Mouse (Mus musculus) frontal cortex, postnatal 25 days (tissue): ENCODE measurements around the gene Tns3.

ENCODE experiments used
- DNase-seq, 2 experiments: peaks; one replicate each; pipeline ENCODE4 v3.0.0; 2022; ENCODE audit warnings: low spot score in 2 of 2

Tns3 gene

DNA sequence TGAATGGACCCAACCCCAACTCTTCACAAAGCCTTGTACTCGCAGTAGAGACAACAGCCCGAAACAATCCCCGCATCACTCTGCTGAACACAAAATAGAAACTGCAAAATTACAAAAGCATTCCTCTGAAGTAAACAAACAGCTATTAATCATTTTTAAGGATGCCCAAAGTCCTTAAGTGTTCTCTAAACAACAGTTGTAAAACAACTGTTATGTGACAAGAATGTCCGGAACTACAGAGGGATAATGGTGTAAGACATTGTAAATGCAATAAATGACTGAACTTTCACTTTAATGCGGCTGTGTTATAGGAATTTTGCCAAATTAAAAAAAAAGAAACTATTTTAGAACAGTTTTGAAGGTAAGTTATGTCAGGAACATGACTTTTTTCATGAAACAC, 190.7 kb downstream of the Tns3 start:
- no peak for DNase-seq

- no peak for DNase-seq
These were observed 191.9 kb downstream of the Tns3 start for GRCm38 (mm10) chr11:8472439-8472838.

GRCm38 (mm10) chr11:8471535-8471934, 192.8 kb downstream of the Tns3 start:
- no peak for DNase-seq

DNA sequence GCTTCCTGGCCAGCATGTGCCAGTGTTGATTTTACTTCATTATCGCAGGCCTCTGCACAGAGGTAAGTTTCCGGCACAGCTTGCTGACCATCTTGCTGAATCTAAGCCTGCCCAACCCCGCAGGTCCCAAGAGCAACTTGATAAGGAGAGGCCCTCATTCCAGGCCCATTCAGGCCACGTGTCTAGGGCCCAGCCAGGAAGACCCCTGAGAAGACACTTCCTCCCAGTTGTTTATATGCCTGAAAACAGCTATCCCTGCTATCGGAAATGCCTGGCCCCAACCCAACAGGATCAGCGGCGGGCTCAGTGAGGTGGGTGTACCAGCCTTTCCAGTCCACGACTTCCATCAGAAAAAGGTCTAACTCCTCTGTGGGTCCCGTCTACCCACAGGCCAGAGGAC, 194.8 kb downstream of the Tns3 start:
- no peak for DNase-seq

- peak; percentile 38 to 51 for DNase-seq
These were observed 195.9 kb downstream of the Tns3 start for GRCm38 (mm10) chr11:8468161-8469091.

DNA sequence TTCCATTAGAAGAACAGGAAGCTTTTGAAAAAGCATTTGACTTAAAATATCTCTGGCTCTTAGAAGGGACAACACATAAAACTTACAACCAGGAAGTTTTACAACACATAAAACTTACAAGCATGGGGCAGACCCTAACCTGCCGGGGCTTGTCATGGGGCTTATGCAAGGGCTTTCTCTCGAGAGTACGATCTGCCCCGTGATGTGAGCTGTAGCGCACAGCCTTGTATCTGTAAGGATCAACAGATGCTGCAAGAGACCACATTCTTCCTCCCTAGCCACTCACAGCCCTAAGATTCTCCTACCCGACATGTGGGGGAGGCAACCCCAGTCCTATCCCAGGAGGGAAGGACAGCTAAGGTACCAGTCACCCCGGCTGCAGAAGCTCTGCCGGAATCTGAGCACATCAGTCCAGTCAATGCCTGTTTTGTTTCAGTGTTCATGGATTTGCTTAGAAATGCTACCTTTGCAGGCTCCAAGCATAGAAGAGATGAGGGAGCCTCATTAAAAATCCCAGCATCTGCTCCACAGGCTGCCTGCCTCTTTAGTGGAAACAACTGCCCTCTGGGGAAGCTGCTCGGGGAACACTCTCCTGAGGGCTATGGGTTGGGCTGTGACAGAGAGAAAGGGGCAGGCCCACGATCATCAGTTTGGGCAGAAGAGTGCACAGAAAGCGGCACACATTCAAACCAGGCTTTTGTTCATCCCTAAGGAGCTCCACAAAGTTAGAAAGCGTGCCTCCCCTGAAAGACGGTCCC, 196.8 kb downstream of the Tns3 start:
- DNase-seq, result no peak

DNA sequence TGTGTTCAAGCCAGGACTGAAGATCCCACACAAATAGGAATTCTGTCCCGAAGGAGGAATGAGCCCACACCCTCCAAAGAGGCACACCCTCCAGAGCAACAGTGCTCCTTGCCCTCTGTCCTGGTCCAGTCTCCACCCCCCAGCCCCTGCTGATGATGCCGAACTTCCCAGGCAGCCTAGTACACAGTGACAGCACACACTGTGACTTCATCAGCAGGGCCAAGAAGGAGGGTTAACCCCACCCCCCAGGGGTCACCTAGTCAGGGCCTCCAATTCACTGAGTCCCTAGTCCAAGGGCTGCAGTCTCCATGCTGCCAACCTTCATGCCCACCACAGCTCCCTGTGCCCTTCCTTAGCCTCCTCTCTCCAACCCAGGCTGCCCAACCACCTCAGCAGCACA, 200.5 kb downstream of the Tns3 start:
- DNase-seq, result no peak

GRCm38 (mm10) chr11:8462827-8463405, 201.4 kb downstream of the Tns3 start:
- no peak for DNase-seq

DNA sequence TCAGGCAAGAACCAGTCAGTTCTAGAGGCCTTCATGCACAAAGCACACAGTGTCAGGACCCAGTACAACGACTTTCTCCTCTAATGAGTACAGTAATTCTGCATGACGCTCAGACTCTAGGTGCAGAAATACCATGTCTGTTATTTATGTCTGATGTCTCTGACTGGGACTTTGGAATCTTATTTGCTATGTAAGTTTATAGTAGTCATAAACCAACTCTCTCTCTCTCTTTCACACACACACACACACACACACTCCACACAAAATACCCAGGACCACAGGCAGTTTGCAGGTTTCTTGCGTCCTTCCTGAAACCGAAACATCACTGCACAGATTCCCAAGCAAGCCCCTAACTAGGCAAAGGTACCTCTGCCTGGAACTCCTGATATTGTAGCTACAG, 203.5 kb downstream of the Tns3 start:
- no peak for DNase-seq

DNA sequence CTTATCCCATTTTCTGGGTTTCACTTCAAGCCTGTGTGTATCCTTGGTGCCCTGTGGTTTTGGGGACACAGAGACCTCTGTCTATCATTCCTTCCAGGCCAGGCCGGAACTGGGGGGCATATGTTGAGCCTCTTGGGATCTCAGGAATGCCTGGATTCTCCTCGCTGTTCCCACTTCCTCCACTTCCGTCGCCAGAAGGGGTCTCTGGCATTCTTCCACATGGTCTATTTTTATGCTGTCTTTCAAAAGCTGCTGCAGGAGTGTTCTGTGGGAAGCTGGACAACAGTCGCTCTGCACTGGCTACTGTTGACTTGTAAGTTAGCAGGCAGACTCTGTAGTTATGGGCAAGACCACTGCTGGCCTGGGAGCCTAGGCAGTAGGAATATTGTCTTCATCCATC, 206.4 kb downstream of the Tns3 start:
- no peak for DNase-seq

DNA sequence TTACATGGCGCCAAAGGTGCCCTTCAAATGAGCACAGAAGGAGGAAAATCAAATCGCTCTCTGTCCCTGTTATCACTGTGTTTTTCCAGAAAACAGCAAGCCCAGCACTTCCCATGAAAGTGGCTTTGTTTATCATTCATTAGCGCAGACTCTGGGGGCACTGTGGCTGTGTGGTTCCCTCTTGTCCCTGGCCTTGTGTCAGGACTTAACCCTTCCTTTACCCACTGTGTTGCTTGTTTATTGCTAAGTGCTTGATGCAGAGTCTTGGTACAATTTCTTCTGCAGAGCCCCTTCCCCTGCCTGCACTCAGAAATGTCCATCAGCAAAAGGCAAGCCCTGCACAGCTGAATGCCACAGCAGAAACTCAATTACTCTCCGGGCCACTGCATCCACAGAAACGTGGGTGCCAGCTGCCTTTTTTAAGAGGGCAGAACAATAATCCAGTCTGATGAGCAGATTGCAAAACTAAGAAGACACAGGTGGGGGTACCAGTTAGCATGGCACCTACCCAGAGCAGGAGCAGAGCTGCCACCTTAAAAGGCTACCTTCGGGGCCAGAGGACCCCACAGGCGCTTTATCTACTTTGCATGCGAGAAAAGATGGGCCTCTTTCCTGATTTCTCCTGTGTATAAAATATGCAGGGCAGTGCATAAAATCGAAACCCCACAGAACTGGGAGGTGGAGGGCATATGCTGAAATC, 207.6 kb downstream of the Tns3 start:
- no peak for DNase-seq

- DNase-seq, result no peak
These were observed 208.7 kb downstream of the Tns3 start for GRCm38 (mm10) chr11:8455650-8456049.

- no peak for DNase-seq
These were observed 211.1 kb downstream of the Tns3 start for GRCm38 (mm10) chr11:8453252-8453651.

GRCm38 (mm10) chr11:8451597-8452201, 212.6 kb downstream of the Tns3 start:
- DNase-seq, result no peak

DNA sequence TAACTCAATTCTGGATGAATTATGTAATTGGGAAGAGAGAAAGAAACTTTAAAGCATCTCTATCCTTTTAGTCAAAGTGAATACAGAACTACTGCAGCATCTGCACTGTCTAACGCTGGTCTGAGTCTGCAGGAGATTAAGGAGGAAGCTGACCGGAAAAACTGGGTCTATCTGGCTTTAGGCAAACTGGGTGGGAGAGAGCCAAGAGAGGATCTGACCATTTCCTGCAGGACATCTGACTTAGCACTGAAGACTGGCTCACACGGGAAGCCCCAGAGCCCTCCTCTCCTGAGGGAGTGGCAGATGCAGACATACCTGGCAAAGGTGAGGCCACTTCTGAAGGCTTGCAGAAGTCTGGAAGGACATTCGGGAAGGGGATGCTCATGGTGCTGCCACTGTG, 213.8 kb downstream of the Tns3 start:
- no peak for DNase-seq

DNA sequence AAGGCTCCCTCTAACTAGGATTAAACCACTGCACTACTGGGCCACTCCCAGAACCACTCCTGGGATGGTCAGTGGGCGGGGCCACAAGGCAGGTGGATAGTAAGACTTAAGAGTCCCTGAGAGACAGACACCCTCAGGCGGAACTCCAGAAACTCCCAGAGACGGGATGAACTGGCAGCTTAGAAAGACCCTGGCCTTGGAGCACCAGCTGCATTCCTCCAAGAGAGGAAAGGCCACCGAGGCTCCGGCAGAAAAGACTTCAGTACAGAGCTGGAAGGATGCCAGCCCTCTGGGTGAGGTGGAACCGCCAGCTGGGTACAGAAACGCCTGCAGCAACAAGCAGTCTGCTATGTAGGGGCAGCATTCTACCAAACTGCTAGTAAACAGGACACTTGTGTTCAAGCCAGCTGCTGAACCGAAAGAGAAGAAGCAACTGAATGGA, 218.4 kb downstream of the Tns3 start:
- peak in 1 of 2 experiments; percentile 61 for DNase-seq

DNA sequence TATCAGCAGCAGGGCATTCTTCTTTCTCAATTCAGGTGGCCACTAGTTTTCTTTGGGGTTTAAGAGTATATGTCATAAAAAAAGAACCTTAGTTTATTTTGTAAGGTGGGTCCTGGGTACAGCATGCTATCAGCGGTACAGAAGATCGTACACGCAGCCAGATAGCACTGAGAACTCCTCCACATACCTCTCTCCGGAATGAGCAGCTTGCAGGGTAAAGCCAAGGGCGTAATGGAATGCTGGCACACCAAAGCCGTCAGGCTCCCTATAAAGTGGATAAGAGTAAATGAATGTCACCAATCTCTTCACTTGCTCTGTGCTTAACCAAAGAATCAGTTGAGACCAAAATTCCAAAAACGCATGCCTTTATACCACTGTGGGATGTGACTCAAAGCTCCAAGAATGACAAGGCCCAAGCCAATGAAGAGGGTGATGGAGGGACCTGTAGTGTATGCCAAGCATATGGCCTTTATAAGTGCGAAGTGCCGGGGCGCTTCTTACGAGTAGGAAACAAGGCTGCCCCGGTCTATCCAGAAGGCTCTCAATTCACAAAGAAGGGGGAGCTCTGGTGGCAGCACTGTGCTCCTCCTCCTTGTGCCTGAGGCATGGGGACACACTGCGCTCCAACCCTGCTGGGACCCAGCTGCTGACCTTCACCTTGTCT, 219.4 kb downstream of the Tns3 start:
- DNase-seq, result no peak

- DNase-seq, result no peak
These were observed 220.6 kb downstream of the Tns3 start for GRCm38 (mm10) chr11:8443539-8444292.

GRCm38 (mm10) chr11:8440706-8441105, 223.6 kb downstream of the Tns3 start:
- no peak for DNase-seq

GRCm38 (mm10) chr11:8440221-8440620, 224.1 kb downstream of the Tns3 start:
- DNase-seq, result no peak
